Mouse (Mus musculus): ENCODE results near the gene Atp2c1.

DNA sequence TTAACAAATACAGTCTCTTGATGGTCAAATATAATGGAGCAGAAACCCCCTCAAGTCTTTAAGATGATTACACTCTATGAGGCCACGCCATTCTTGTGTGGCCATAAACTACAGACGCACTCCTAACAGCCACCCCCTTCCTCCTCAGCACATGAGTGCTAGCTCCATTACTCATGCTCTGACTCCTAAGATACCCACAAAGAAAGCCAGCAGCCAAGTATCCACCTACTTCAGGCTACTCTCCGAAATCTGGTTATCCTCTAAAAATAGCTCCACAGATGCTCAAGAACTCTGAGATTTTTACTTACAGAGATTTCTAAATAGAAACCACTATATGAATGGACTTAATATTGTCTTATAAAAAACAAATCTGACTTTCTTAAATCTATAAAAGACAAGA, 34.4 kb downstream of the Atp2c1 start:
- TF ChIP-seq EP300 (optimal IDR thresholded peaks at IDR 0.05) = no peak
- no peak for TF ChIP-seq CTCF (IDR thresholded peaks at IDR 0.05; ENCODE audit: low read depth)
